Mouse (Mus musculus) spleen, postnatal 0 days (tissue): ENCODE results near the gene Pdpr. TPM values are rescaled to one million over a fixed set of nuclear protein-coding genes. Genes with fewer than 3 reads are reported as not detected.

Source experiments
- polyA plus RNA-seq: library from polyadenylated mRNA; unstranded; fragments of >200 nt; fragmentation: Nextera tagmentation; extraction: Ambion mirVana; gene quantifications from 2 replicates; pipeline ENCODE4 v1.2.1, GENCODE M21; 2015

Gene Pdpr
- 4.2 and 5.5 TPM in 2 replicates for polyA plus RNA-seq

DNA sequence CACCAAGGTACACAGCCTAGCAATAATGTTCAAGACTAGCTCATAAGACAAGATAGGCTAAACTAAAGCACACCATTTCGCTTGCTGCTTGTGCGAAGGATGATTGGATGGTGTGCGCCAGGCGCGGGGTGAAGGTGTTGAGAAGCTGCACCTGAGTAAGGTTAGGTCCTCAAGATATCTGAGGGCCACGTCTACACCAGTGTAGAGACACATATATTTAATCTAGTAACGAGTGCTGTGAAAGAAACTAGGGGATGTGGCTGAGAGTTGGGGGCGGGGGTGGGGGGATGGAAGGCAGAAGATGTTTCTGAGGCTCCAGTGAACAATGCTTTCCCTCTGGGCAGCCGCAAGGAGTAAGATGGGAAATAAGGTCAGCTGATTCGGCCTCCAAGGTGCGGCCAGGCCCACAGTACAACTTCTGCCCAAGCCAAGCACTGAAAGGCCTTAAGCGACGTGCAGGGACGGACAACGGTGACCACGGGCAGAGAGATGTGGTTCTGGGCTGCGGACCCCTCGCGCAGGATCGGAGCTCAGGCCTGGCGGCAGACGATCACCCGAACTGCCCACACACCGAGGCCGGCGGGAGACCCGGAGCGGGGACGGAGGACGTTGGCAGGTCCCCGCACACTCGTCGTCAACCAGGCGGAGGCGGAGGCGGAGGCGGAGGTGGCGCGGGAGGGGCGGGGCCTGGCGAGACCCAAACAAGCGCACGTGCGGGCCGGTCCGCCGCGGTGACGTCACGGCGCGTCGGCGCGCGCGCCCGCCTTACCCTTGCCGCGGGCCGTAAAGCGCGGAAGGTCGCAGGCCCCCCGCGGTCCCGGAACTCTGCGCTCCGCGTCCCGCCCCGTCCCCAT lies at the start of gene Pdpr:
Gene Pdpr, plus strand, starts transcription at position 766 of the 854 bp plus-strand sequence.

DNA sequence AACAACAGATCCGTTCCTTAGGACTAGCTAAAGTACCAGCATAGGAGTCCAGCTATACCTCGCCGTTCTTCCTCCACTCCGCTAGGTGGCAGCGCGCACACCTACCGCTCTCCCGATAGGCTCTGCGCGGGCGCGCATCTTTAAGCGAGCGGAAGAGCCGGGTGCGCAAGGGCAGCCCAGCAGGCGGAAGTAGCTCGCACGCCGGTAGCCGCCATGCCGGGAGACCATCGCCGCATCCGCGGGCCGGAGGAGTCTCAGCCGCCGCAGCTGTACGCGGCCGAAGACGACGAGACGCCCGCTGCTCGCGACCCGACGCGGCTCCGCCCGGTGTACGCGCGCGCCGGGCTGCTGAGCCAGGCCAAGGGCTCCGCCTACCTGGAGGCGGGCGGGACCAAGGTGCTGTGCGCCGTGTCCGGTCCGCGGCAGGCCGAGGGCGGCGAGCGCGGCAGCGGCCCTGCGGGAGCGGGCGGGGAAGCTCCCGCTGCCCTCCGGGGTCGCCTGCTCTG lies 38.2 kb upstream of the Pdpr start, which contains the start of gene Exosc6:
Gene Exosc6, plus strand, starts transcription at position 182 of the 506 bp plus-strand sequence.

DNA sequence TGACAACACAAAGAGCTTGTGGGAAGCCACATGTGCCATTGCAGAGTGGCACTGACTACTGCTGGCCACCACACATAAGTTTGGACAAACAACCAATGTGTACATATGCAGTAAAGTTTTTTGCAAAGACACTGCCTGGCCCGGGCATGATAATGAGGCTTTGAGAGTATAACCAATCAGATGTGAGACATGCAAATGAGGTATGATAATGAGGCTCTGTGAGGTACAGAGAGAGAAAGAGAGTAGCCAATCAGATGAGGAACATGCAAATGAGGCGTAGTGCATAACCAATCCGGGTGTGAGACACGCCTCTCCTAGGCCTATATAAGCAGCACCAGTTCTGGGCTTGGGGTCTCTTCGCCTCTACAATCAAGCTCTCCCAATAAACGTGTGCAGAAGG lies 2.1 kb upstream of the Pdpr start, which contains the start of gene Clec18a:
Gene Clec18a, minus strand, starts transcription at position 101 of the 400 bp plus-strand sequence.

Other genes with a start within 250 kb of the Pdpr start
- 31.5 and 32.3 TPM in 2 replicates for gene Cog4, start 248.0 kb upstream of the Pdpr start, polyA plus RNA-seq
- 70.4 and 72.5 TPM in 2 replicates for gene Sf3b3, start 247.8 kb upstream of the Pdpr start, polyA plus RNA-seq
- gene Fuk, start 192.1 kb upstream of the Pdpr start, polyA plus RNA-seq: 2.8 and 2.9 TPM in 2 replicates
- 20.4 and 24.7 TPM in 2 replicates for gene St3gal2, start 174.7 kb upstream of the Pdpr start, polyA plus RNA-seq
- gene Ddx19a, start 96.8 kb upstream of the Pdpr start, polyA plus RNA-seq: 11.9 and 12.0 TPM in 2 replicates
- gene Ddx19b, start 62.9 kb upstream of the Pdpr start, polyA plus RNA-seq: 2.6 and 2.7 TPM in 2 replicates
- gene Aars, start 61.5 kb upstream of the Pdpr start, polyA plus RNA-seq: 32.5 and 35.4 TPM in 2 replicates
- 14.8 and 17.4 TPM in 2 replicates for gene Exosc6, start 38.3 kb upstream of the Pdpr start, polyA plus RNA-seq
- gene Clec18a, start 2.2 kb upstream of the Pdpr start, polyA plus RNA-seq: not detected in 2 replicates
- 19.4 and 21.0 TPM in 2 replicates for gene Glg1, start 164.6 kb downstream of the Pdpr start, polyA plus RNA-seq
- gene Rfwd3, start 205.6 kb downstream of the Pdpr start, polyA plus RNA-seq: 44.5 and 47.9 TPM in 2 replicates
- gene Mlkl, start 243.5 kb downstream of the Pdpr start, polyA plus RNA-seq: 6.9 and 9.3 TPM in 2 replicates